Mouse (Mus musculus) neural tube, embryonic 12.5 days (tissue): ENCODE measurements at regions not wholly inside any gene's neighbourhood (a gene's known extent, or its start where the extent isn't known, plus 50 kb on each side); places are given as distances from the start of the nearest gene placed in this dataset.

Experiments
- ATAC-seq: fragments of 200-750 bp; cut with Nextera tagmentation; 2 replicates; pipeline ENCODE4 v1.8.0; 2017; ENCODE audit warnings: low read depth, mild to moderate bottlenecking, moderate TSS enrichment, moderate library complexity; ENCODE audit not compliant: low FRiP score
- H3K27ac ChIP-seq: fragments of 300-500 bp; sonication (generic); 2 replicates; pipeline ENCODE4 v1.5.1; 2016
- H3K27me3 ChIP-seq: fragments of 300-500 bp; sonication (generic); replicated peaks from 2 replicates; pipeline ENCODE4 v1.6.1; 2016; ENCODE audit warnings: mild to moderate bottlenecking
- H3K36me3 ChIP-seq: fragments of 300-500 bp; sonication (generic); 2 replicates; pipeline ENCODE4 v1.6.1; 2016; ENCODE audit warnings: mild to moderate bottlenecking
- H3K4me1 ChIP-seq: fragments of 300-500 bp; sonication (generic); 2 replicates; pipeline ENCODE4 v1.6.1; 2016
- H3K4me2 ChIP-seq: fragments of 300-500 bp; sonication (generic); replicated peaks from 2 replicates; pipeline ENCODE4 v1.6.1; 2016; ENCODE audit warnings: mild to moderate bottlenecking
- H3K4me3 ChIP-seq: fragments of 300-500 bp; sonication (generic); 2 replicates; pipeline ENCODE4 v1.5.1; 2016
- H3K9ac ChIP-seq: fragments of 300-500 bp; sonication (generic); 2 replicates; pipeline ENCODE4 v1.6.1; 2016; ENCODE audit warnings: mild to moderate bottlenecking
- H3K9me3 ChIP-seq: fragments of 300-500 bp; sonication (generic); 2 replicates; pipeline ENCODE4 v1.6.1; 2016; ENCODE audit warnings: mild to moderate bottlenecking
- WGBS: fragments of 180-500 bp; shearing (Covaris S2); methylation state at CpG from one replicate; pipeline ENCODE4 v1.1.7; 2016; 5-methylcytosine and 5-hydroxymethylcytosine counted together

DNA sequence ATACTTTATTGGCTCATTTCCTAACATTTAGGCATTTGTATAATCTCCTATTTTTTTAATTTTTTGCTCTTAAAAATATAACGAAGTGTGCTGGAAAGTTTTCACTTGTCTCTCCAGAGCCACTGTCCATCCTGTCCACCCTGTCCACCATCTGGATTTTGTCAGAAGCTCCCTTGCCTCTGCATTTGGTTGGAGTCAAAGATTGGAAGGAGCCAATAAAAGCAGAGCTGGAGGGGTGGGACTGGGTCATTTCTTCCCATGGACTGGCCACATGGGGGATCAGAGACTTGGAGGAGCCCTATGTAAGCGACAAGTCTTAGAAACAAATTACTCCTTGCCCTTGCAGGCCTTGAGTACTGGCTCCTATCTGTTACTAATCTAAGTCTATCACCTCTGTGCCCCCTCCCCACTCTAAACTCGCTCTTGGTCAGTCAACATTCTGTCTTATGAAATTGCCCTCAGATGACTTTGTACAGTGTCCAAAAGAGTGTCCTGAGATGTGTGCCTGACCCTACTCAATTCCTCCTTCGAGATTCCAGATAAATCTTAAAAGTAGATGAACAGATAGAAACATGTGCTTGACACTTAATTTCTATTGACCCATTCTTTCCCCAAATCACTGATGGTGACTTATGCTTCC, 303.3 kb downstream of the Nuak1 start:
- no peak for ATAC-seq
- Histone ChIP-seq H3K36me3 (no peaks in the 10 kb centered on the region), H3K9me3 (no peaks in the 10 kb centered on the region), H3K9ac (no peak overlapping the region), H3K27me3 (no peaks in the 10 kb centered on the region), H3K4me1 (no peaks in the 10 kb centered on the region), H3K27ac (no peak overlapping the region), H3K4me2 (no peak overlapping the region), H3K4me3 (no peak overlapping the region)
- WGBS, result 85% methylated on average over 4 of the region's 4 CpGs

DNA sequence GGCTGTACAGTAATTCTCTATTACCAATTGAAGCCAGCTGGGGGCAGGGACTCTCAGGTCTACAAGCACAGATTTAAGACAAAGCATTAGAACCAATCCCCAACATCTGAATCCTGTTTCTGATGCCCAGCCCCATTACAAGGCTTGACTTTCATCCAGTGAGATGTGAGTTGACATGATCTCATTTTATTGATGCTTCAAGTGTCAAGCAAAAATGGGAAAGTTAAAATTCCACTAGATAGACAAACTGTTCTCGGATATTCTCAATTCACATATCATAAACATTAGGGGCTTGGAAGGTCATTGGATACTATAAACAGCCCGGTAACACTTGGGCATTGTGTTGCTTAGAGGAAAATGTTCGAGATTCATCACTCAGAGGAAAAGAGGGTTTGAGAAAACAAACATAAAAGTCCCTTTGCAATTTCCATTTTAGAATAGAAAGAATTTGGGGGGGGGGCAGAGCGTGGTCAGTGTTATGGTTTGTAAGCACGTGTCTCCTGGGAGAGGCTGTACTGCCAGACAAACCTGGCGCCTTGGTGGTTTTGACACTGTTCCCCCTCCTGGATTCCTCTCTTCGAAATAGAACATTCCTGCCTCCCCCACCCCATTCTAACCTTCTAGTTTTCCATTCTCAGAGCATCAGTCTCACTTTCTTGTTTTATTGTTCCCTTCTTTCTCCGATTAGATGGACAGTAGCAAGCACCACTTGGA, 297.5 kb downstream of the Nuak1 start:
- Histone ChIP-seq H3K4me3 (no peak overlapping the region), H3K4me2 (no peak overlapping the region), H3K9me3 (no peaks in the 10 kb centered on the region), H3K27me3 (no peaks in the 10 kb centered on the region), H3K9ac (no peak overlapping the region), H3K36me3 (no peaks in the 10 kb centered on the region), H3K27ac (no peak overlapping the region), H3K4me1 (no peaks in the 10 kb centered on the region)
- no peak for ATAC-seq
- WGBS, result 75% methylated on average over 8 of the region's 8 CpGs

DNA sequence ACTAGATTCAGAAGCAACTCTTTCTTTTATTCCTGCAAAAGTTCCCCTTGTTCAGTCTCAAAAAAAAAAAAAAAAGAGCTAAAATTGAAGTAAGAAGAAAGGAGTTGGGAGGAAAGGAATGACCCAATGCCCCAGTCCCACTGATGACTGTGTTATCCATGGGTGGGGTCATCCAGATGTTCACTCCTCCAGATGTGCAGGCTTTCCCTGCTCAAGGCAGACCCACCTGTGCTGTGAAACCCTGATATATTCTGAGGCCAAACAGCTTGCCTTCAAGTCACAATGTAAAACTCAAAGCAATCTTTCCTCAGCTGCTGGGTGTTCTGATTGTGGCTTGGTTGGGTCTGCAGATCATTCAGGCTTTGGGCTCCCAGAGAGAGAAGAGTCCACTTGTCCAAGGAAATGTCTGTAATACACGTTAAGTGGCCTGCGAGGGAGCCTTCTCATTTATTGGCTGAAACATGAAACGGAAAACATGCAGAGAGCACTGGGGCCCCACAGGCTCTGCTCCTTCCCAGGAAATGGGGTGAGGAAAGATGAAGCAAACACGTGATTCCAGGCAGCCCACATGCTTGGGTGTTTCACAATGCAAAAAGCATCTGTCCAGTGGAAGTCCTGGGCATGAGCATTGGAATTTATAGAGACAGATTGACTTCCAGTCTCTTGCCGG, 296.6 kb downstream of the Nuak1 start:
- 63% methylated on average over 5 of the region's 5 CpGs for WGBS
- no peaks in the 10 kb centered on the region for H3K4me1 ChIP-seq
- H3K36me3 ChIP-seq, result no peaks in the 10 kb centered on the region
- H3K27ac ChIP-seq, result no peak overlapping the region
- H3K9me3 ChIP-seq, result no peaks in the 10 kb centered on the region
- no peak overlapping the region for H3K9ac ChIP-seq
- no peak overlapping the region for H3K4me2 ChIP-seq
- no peak overlapping the region for H3K4me3 ChIP-seq
- no peak for ATAC-seq
- H3K27me3 ChIP-seq, result no peaks in the 10 kb centered on the region

DNA sequence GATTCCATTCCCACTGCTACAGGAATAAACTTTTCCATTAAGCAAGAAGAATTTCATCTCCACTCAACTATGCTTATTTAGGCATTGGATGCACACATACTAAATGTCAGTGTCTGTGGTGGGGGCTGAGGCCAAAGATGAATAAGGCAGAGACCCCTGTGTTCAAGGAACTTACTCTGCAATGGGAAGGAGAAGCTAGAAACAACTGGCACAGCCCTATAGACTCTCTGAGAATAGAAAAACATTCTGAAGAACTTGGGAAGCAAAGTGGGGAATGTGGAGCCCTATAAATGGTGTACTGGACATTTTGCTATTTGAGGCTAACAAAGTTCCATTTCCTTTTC, 296.1 kb downstream of the Nuak1 start:
- ATAC-seq, result no peak

GRCm38 (mm10) chr10:84147305-84147984, 293.0 kb downstream of the Nuak1 start:
- Histone ChIP-seq H3K4me3 (no peak overlapping the region), H3K9ac (no peak overlapping the region), H3K4me1 (no peaks in the 10 kb centered on the region), H3K27ac (no peak overlapping the region), H3K27me3 (no peaks in the 10 kb centered on the region), H3K36me3 (no peaks in the 10 kb centered on the region), H3K4me2 (no peak overlapping the region), H3K9me3 (no peaks in the 10 kb centered on the region)
- ATAC-seq, result no peak
- WGBS, result 86% methylated on average over 2 of the region's 2 CpGs

More for the DNA sequence above, 296.1 kb downstream of the Nuak1 start:
- H3K4me2 ChIP-seq, result no peak overlapping the region
- no peak overlapping the region for H3K27ac ChIP-seq
- no peaks in the 10 kb centered on the region for H3K4me1 ChIP-seq
- H3K27me3 ChIP-seq, result no peaks in the 10 kb centered on the region
- no peak overlapping the region for H3K9ac ChIP-seq
- no peaks in the 10 kb centered on the region for H3K9me3 ChIP-seq
- no peaks in the 10 kb centered on the region for H3K36me3 ChIP-seq
- no peak overlapping the region for H3K4me3 ChIP-seq

- no peak overlapping the region for H3K4me2 ChIP-seq
- no peaks in the 10 kb centered on the region for H3K36me3 ChIP-seq
- no peak overlapping the region for H3K27ac ChIP-seq
- no peak overlapping the region for H3K4me3 ChIP-seq
- H3K4me1 ChIP-seq, result no peaks in the 10 kb centered on the region
- ATAC-seq, result no peak
- WGBS, result 73% methylated on average over 4 of the region's 4 CpGs
- H3K9me3 ChIP-seq, result no peaks in the 10 kb centered on the region
- H3K9ac ChIP-seq, result no peak overlapping the region
- no peaks in the 10 kb centered on the region for H3K27me3 ChIP-seq
Observed at GRCm38 (mm10) chr10:84163752-84164151, 276.6 kb downstream of the Nuak1 start.

DNA sequence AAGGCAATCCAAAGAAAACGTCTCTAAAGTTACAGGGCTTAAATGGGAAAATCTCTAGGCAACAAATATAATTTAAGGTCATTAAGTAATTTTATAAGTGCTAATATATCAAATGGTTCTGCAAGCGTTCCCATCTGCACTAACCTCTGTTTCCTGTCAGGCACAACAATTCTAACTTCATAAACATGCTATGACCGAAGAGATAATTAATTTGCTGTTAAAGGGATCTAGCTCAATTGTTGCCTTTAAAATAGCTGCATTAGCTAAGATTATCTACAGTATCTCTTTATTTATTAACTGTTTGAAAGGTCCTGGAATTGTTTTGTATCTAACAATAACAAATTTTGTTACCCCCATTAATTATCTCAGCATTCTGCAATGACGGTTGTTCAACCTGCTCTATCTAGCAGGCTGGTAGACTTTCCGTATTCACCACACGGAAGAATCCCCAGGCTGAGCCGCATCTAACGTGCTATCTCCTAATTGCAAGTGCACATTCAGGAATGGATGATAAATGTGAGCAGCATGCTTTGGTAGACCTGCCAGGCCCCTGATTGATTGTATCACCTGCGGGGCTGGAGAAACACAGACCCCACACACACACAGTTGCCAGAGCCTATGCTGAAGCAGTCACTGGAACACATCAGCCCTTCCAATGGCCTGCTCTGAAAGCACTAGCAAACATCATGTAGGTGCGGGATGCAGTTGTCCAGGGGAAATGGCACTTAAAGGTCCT, 274.4 kb downstream of the Nuak1 start:
- H3K4me2 ChIP-seq, result no peak overlapping the region
- no peak overlapping the region for H3K9ac ChIP-seq
- ATAC-seq, result no peak
- no peak overlapping the region for H3K4me3 ChIP-seq
- H3K36me3 ChIP-seq, result no peaks in the 10 kb centered on the region
- H3K4me1 ChIP-seq, result no peaks in the 10 kb centered on the region
- no peaks in the 10 kb centered on the region for H3K27me3 ChIP-seq
- no peaks in the 10 kb centered on the region for H3K9me3 ChIP-seq
- WGBS, result 66% methylated on average over 10 of the region's 10 CpGs
- H3K27ac ChIP-seq, result no peak overlapping the region

GRCm38 (mm10) chr10:84166568-84166905, 273.9 kb downstream of the Nuak1 start:
- Histone ChIP-seq H3K27ac (no peak overlapping the region), H3K27me3 (no peaks in the 10 kb centered on the region), H3K9me3 (no peaks in the 10 kb centered on the region), H3K9ac (no peak overlapping the region), H3K4me3 (no peak overlapping the region), H3K36me3 (no peaks in the 10 kb centered on the region), H3K4me2 (no peak overlapping the region), H3K4me1 (no peaks in the 10 kb centered on the region)
- WGBS, result 71% methylated on average over 3 of the region's 3 CpGs
- 0 out of 2 replicates have a peak, but pooled peaks have one; percentile 37 for ATAC-seq

GRCm38 (mm10) chr10:84172828-84173321, 267.5 kb downstream of the Nuak1 start:
- WGBS, result 62% methylated on average over 4 of the region's 4 CpGs
- H3K4me2 ChIP-seq, result no peak overlapping the region
- no peak for ATAC-seq
- no peaks in the 10 kb centered on the region for H3K9me3 ChIP-seq
- H3K4me1 ChIP-seq, result no peaks in the 10 kb centered on the region
- no peak overlapping the region for H3K27ac ChIP-seq
- no peak overlapping the region for H3K9ac ChIP-seq
- H3K36me3 ChIP-seq, result no peaks in the 10 kb centered on the region
- no peaks in the 10 kb centered on the region for H3K27me3 ChIP-seq
- no peak overlapping the region for H3K4me3 ChIP-seq

GRCm38 (mm10) chr10:84183239-84183638, 257.2 kb downstream of the Nuak1 start:
- Histone ChIP-seq H3K4me1 (no peaks in the 10 kb centered on the region), H3K9me3 (no peaks in the 10 kb centered on the region), H3K36me3 (no peaks in the 10 kb centered on the region), H3K4me3 (no peak overlapping the region), H3K9ac (no peak overlapping the region), H3K4me2 (no peak overlapping the region), H3K27ac (no peak overlapping the region), H3K27me3 (no peaks in the 10 kb centered on the region)
- ATAC-seq, result no peak
- WGBS, result 79% methylated on average over 2 of the region's 2 CpGs

- ATAC-seq, result no peak
- 60% methylated on average over 2 of the region's 2 CpGs for WGBS
- no peaks in the 10 kb centered on the region for H3K9me3 ChIP-seq
Observed at GRCm38 (mm10) chr10:84186466-84186865, 253.9 kb downstream of the Nuak1 start.

DNA sequence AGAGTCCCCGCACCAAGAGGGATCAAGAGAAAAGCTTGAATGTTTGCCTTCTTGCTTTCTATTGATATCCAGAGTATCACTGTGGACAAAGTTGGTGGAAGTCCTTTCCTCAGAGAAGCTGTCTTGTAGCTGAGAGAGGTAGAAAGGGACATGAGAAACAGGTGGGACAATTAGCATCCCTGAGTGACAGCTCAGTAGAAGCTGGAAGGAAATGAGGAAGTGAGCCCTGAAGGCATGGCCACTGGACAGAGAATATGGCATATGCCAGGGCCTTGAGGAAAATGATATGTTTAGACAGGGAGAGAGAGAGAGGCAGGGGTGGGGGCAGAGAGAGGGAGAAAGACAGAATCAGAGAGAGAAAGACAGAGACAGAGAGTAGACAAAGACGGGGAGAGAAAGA, 241.4 kb downstream of the Nuak1 start:
- H3K27me3 ChIP-seq, result no peaks in the 10 kb centered on the region
- 79% methylated on average over 2 of the region's 2 CpGs for WGBS
- no peak for ATAC-seq
- no peaks in the 10 kb centered on the region for H3K9me3 ChIP-seq
- no peak overlapping the region for H3K4me2 ChIP-seq
- no peak overlapping the region for H3K4me3 ChIP-seq
- H3K4me1 ChIP-seq, result no peaks in the 10 kb centered on the region
- H3K9ac ChIP-seq, result no peak overlapping the region
- H3K36me3 ChIP-seq, result no peaks in the 10 kb centered on the region
- no peak overlapping the region for H3K27ac ChIP-seq

More at GRCm38 (mm10) chr10:84186466-84186865, 253.9 kb downstream of the Nuak1 start:
- H3K4me3 ChIP-seq, result no peak overlapping the region
- H3K27me3 ChIP-seq, result no peaks in the 10 kb centered on the region
- no peak overlapping the region for H3K9ac ChIP-seq
- no peaks in the 10 kb centered on the region for H3K4me1 ChIP-seq
- H3K27ac ChIP-seq, result no peak overlapping the region
- no peaks in the 10 kb centered on the region for H3K36me3 ChIP-seq
- H3K4me2 ChIP-seq, result no peak overlapping the region
